Mouse (Mus musculus) CD4-positive, CD25-positive, alpha-beta regulatory T cell, adult 2 months (primary cell): ENCODE measurements around the gene Eif2b1.
"Not testable (repeated sequence)": the region's sequence is repeated elsewhere in the genome, so short reads cannot be mapped to it uniquely, and the experiment has no call there.

Experiments
- DNase-seq: peaks from one replicate; pipeline ENCODE4 v3.0.0-alpha.2; 2012; ENCODE audit warnings: low read depth, low spot score

The Eif2b1 gene

GRCm38 (mm10) chr5:124550737-124551136 is 28.2 kb downstream of the Eif2b1 start:
- DNase-seq: not testable (repeated sequence)

GRCm38 (mm10) chr5:124541602-124541973 is 37.3 kb downstream of the Eif2b1 start:
- DNase-seq: no peak

DNA sequence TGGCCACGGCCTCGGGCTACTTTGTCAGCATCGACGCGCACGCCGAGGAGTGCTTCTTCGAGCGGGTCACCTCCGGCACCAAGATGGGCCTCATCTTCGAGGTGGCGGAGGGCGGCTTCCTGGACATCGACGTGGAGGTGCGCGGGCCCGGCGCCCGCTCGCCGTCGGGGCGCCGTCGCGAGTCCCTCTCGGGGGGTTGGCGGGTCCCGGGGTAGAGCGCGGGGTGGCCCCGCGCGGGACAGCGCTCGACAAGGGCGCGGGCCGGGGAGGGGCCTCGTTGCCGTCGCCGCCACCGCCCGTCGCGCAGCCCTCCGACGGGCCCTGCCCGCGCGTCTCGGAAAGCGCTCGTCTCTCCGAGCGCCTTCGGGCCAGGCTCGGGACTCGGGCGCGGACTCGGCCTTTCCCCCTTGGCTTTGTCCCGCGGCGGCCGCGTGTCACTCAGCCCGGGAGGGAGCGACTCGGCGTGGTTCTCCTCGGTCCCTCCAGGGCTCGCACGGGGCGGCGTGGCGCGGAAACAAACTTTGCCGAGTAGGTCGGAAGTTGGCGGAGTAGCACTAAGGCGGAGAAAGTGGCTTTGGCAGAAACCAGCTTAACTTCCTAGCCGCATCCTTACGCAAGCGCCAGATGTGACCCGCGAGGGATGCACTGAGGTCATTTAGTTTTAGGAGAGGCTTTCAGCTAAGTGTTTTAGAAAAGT is 37.9 kb downstream of the Eif2b1 start:
- peak; percentile 72 for DNase-seq

- DNase-seq: peak; percentile 97
Measured at GRCm38 (mm10) chr5:124540383-124540786, 38.5 kb downstream of the Eif2b1 start, which contains the start of gene Tmed2. Gene Tmed2, plus strand, starts transcription at chr5:124540695.

GRCm38 (mm10) chr5:124539905-124540304 is 39.0 kb downstream of the Eif2b1 start:
- DNase-seq: no peak

GRCm38 (mm10) chr5:124538813-124539792 is 39.8 kb downstream of the Eif2b1 start:
- peak; percentile 88 for DNase-seq

GRCm38 (mm10) chr5:124536776-124537175 is 42.2 kb downstream of the Eif2b1 start:
- DNase-seq: peak; percentile 27

- no peak for DNase-seq
Measured at GRCm38 (mm10) chr5:124535016-124535415, 43.9 kb downstream of the Eif2b1 start.

- peak; percentile 21 for DNase-seq
Measured at GRCm38 (mm10) chr5:124532451-124532850, 46.5 kb downstream of the Eif2b1 start.

GRCm38 (mm10) chr5:124531583-124531930 is 47.4 kb downstream of the Eif2b1 start:
- DNase-seq: no peak

DNA sequence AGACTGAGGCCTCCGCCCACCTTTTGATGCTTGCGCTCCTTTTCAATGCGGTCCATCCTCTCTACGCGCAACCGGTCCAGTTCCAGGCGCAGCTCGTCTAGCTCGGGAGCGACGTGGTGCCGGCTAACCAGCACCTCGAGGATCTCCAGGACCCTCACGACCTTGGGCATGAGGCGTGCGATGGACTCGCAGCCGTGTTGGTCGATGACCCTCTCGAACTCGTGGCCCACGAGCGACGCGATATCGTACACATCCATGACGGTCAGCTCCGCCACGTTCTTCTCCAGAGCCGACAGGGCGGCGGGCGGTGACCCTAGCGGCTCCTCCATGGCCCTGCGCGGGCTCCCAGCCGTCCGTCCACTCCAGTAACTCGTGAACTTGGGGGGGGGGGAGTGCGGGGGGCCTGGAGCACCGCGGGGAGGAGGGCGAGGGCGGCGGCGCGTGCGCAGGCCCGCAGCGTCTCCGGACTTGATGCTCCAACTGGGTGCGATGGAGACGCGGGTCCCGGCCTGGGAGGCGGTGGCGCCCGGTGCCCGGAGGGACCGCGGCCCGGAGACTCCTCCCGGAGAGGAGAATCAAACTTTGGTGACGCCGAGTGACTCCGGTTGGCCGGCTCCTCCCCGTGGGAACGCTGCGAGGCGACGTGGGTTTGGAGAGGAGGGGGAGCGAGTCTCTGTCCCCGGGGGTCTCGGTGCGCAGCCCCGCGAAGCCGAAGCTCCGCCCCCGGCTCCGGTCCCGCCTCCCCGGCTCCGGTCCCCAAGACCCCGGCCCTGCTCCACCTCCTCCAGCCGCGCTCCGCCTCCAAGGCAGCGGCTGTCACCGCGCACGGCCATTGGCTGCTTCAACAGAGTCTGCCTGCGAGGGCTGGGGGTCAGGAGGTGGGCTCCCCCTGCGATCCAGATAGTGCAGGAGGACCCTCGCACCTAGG is 48.0 kb downstream of the Eif2b1 start, which contains the start of gene Rilpl1:
TSS of gene Rilpl1 (minus strand) at position 737 of the 928 bp plus-strand sequence.
- DNase-seq: peak; percentile 79

GRCm38 (mm10) chr5:124529697-124530096 is 49.2 kb downstream of the Eif2b1 start:
- no peak for DNase-seq

DNA sequence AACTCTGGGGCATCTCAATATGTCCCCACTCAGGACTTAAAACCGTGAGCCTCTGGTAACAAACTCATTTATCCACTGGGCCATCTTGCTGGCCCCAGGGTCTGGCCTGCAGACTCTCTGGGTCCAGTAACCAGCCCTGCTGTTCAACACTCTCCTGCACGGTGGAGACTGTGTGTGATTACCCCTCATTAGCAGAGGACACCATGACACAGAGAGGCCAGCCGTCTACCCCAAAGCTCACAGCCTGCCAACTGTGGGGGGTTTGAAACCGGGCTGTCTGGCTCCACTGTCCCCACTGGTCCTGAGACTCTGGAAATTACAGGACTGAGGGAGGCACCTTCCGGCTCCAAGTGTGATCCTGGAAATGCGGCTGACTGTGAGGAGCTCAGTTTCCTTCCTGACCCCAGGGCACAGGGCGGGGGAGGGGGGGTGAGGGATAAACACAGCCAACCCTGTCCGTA is 49.7 kb downstream of the Eif2b1 start:
- no peak for DNase-seq

GRCm38 (mm10) chr5:124528791-124529190 is 50.1 kb downstream of the Eif2b1 start:
- DNase-seq: no peak

- DNase-seq: no peak
Measured at GRCm38 (mm10) chr5:124528351-124528750, 50.6 kb downstream of the Eif2b1 start.

- no peak for DNase-seq
Measured at GRCm38 (mm10) chr5:124524943-124525342, 54.0 kb downstream of the Eif2b1 start.

GRCm38 (mm10) chr5:124523032-124523431 is 55.9 kb downstream of the Eif2b1 start:
- peak; percentile 45 for DNase-seq

- no peak for DNase-seq
Measured at GRCm38 (mm10) chr5:124521588-124521987, 57.3 kb downstream of the Eif2b1 start.
